Mouse (Mus musculus): ENCODE results near the gene Zwilch. TPM values are rescaled to one million over a fixed set of nuclear protein-coding genes. Genes with fewer than 3 reads are reported as not detected.

Zwilch gene
- polyA plus RNA-seq, 2 experiments from 2014 or later = 3.9 to 5.0 TPM

DNA sequence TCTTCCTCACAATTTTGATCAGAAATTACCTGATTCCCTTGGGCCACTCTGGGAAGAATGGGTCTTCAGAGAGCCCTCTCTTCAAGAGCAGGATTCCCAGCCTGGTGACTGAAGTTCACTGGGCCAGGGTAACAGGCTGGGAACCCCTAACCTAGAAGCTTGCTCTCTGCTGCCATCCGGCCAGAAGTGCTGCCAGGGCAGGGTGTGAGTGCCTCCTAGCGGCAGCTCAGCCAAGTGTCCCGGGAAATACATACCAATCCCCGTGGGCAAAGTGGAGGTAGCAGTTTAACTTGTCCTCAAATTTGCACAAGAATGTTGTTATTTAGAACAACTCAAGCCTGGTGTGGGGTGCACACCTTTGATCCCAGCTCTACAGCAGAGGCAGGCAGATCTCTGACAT, 72.5 kb downstream of the Zwilch start:
- ATAC-seq = peak; percentile 47

DNA sequence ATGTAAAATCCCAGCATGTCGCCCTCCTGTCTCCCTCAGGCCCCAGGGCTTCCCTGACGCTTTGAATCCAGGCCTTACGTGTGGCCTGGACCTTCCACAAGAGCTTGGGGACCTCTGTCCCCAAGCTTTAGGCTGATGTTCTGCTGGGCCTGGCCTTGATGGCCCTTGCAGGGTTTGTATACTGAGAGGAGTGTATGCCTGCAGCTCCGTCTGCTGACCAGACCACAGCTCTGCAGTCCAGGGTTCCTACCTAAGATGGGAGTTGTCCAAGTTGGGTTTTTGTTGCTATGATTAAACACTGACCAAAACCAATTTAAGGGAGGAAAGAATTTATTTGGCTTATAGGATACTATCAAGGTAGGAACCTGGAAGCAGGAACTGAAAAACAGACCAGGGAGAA, 74.6 kb downstream of the Zwilch start:
- no peak for ATAC-seq

DNA sequence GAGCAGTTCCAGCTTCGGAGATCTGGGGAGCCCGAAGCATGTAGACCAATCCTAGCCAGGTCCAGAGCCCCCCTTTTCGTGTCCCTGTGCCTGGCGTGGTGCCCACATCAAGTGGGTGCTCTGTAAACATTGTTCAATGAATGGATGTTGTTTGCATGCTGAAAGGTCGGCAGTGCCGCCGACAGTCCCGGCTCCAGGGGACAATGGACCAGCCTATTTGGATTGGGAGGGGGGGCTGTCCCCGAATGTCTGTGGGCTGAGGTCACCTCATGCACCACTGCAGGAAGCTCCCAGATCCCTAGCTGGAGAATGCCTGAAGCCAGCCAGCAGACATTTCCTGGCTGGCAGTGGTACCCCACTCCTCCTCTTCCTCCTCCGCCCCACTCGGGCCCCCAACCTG, 78.8 kb downstream of the Zwilch start:
- no peak for ATAC-seq

DNA sequence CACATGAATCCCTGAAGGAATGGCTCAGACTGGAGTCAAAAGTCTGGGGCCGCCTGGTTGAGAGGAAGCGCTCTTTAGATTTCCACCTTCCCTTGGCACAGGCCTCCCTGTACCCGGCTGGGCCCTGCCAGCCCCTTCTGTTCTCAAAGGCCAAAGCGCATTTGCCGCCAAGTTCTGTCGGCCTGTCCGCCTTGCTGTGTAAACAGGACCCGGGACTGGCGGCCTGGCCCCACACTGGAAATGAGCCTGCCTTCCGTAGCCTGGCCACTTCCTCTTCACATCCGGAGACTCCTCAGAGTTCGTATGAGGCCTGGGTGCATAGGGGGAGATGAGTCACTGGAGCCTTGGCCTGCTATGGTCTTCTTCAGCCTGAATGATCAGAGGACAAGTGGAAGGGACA, 83.9 kb downstream of the Zwilch start:
- ATAC-seq = no peak

DNA sequence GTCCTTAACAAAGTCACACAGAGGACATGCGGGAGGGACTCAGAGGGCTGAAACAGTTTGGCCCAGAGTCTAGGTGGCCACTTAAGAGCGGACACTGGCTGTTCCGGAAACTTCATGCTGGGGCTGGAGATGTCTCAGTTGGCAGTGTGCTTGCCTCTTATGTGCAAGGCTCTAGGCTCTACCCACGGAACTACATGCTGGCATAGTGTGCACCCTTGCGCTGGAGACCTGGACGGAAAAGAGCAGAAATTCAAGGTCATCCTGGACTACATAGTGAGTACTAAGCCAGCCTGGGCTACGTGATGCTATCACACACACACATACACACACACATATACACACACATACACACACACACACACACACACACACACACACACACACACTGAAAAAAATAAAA, 84.6 kb downstream of the Zwilch start:
- ATAC-seq = no peak

DNA sequence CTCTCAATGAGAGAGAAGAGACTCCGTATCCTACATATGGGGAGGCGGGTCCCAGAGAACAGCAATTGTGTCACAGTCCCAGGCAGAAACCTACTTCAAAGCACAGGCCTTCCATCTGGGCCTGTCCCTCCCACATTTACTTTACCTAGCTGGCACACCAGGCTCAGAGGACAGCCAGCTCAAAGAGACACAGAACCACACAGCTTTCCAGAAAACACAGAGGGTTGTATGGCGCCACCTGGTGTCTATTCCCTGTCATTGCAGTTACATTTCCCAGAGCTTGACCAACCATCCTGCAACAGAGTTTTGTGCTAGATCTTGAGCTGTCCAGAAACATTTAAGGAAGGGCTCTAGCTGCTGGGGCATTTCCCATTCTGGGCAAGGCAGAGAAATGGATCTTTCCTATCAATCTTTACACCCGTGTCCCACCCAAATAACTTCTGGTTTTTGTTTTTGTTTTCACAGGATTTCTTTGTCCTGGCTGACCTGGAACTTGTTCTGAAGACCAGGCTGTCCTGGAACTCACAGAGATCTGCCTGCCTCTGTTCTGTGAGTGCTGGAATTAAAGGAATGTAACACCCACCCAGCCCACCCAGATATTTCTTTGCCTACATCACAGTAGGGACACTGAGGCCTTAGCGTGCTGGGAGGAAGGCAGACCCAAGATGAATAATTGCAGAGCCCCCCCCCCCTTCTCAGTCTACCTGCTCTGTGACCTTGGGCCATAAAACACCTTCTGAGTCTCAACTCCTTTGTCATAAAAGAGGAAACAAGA, 85.3 kb downstream of the Zwilch start:
- ATAC-seq = no peak

Other genes with a start within 250 kb of the Zwilch start
- gene Smad6, start 151.0 kb downstream of the Zwilch start, polyA plus RNA-seq (2017; shearing (Covaris generic)) = under 1 TPM in 1 of 2 experiments, not detected in 1; 0.11 TPM
- gene Lctl, start 56.0 kb downstream of the Zwilch start, polyA plus RNA-seq (2017; shearing (Covaris generic)) = not detected
- 1,000 to 10,000 TPM; 3,641 to 3,879 TPM for gene Rpl4, start 271 bp upstream of the Zwilch start, polyA plus RNA-seq (2017; shearing (Covaris generic))
- gene Snapc5, start 6.2 kb upstream of the Zwilch start, polyA plus RNA-seq (2017; shearing (Covaris generic)) = 10 to 100 TPM; 59.8 to 61.1 TPM
- gene Uchl4, start 62.1 kb upstream of the Zwilch start, polyA plus RNA-seq (2017; shearing (Covaris generic)) = 1 to 10 TPM; 3.8 to 9.9 TPM
- gene Map2k1, start 80.5 kb upstream of the Zwilch start, polyA plus RNA-seq (2017; shearing (Covaris generic)) = 10 to 100 TPM; 31.5 to 33.0 TPM
- 10 to 100 TPM; 49.9 to 60.6 TPM for gene Tipin, start 108.5 kb upstream of the Zwilch start, polyA plus RNA-seq (2017; shearing (Covaris generic))
- 10 to 100 TPM in 1 of 2 experiments, 1 to 10 TPM in 1; 9.4 to 12.5 TPM for gene Dis3l, start 168.2 kb upstream of the Zwilch start, polyA plus RNA-seq (2017; shearing (Covaris generic))
- gene Megf11, start 212.5 kb upstream of the Zwilch start, polyA plus RNA-seq (2017; shearing (Covaris generic)) = under 1 TPM; 0.11 to 0.36 TPM